Mouse (Mus musculus) cerebral cortex, adult 2 months (tissue): Measurements from ENCODE around the gene Odf3l2.

Experiments
- WGBS: fragments of 180-500 bp; shearing (Covaris S2); methylation state at CpG from one replicate; pipeline ENCODE4 v1.1.7; 2018; 5-methylcytosine and 5-hydroxymethylcytosine counted together

Gene Odf3l2

DNA sequence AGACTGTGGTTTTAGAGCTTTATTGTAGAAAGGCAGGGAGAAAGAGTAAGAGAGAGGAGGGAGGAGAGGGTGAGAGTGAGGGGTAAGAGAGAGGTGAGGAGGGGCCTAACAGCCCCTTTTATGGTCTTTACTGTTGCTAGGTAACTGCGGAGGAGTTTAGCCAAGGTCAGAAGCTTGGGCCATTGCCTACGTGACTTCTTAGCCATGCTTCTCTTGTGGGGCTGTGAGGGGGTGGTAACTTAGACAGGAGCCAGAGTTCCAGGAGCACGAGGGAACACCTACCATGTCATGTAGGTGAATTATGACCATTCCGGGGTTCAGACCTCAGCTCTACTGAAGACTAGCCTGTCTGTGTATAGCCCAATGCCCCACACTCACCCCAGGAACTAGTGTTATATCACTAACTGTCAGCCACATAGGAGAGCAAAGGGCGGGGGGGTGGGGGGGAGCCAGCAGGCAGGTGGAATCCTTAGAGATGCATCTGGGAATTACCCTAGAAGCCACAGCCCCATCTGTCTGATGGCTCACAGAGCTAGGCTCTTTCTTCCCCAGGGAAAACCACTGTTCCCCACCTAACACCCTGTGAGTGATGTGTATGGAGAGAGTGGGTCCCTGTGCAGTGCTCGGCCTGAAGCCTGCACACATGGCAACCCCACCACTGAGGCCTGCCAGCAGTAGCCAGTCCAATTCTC is 26.0 kb upstream of the Odf3l2 start:
- 76% methylated on average over 6 of the region's 6 CpGs for WGBS

DNA sequence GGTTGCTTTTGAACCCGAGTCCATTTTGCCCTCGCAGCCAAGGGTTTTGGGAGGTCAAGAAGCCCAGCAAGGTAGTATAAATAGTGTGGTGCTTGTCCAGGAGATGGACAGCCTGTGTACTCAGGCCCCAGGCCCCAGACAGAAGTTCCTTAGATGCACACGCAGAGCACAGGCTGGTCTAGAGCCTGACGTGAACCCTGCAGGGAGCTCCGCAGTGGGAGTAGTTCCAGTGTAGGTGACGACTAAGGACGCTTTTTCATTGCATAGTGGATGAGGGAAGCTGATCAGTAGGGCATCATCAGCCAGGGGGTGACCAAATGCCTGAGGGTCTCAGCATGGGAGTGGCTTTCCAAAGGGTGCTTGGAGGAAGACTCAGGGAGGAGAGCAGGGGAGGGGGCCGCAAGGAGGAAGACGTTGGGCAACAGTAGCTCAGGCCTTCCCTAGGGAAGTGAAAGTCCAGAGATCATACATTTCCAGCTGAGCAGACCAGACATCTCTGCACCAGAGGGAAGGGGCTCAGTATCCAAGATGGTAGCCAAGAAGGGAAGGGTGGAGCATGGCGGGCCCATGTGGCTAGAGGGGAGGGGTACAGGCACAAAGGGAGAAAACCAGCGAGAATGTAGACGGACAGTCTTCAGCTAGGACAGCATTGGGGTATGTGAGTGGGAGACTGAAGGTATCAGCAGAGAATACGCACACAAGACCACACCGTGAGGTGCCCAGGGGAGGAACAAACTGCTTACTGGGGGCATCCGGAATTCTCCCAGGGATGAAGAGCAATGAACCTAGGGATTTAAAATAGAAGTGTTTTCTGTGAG is 24.7 kb upstream of the Odf3l2 start:
- WGBS = 31% methylated on average over 15 of the region's 15 CpGs

- WGBS = under 1% methylated on average over 47 of the region's 47 CpGs
Measured at GRCm38 (mm10) chr10:79669576-79670057, 24.1 kb upstream of the Odf3l2 start.

DNA sequence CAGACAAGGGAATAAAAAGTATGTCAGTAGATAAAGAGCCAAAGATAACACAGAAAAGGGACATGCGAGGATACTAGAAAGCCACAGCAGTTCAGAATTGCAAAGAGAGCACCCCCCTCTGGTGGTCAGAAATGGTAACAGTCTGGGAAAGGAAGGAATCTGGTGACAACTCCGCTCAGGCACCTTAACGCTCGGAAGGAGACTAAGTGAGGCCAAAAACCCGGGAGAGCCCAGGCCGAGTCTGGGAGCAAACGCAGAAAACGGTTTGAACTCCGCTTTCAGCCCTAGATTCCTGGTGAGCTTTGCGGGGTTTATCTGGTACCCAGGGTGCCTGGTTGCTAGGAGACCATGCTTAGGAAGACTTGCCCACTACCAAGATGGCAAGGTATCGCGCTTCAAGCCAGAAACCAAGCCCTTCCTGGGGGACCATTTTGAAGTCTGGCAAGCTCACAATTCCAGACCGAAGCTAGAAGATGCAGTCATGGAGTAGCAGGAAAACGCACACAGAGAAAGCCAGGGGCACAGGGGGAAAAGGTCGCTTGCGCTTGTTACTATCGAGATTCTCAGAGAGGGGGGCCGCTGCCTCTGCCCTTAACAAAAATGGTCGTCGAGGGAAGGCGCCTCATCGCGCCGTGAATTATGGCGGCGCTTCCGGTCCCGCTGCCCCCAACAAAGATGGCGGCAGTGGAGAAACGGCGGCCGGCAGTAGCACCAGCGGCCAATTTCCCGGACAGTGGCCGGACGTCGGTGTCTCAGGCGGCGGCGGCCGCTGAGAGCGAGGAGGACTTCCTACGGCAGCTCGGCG is 23.4 kb upstream of the Odf3l2 start, which contains the start of gene Tpgs1:
Tpgs1 (plus strand) TSS at position 599 of the 805 bp plus-strand sequence.
- WGBS = under 1% methylated on average over 45 of the region's 45 CpGs

DNA sequence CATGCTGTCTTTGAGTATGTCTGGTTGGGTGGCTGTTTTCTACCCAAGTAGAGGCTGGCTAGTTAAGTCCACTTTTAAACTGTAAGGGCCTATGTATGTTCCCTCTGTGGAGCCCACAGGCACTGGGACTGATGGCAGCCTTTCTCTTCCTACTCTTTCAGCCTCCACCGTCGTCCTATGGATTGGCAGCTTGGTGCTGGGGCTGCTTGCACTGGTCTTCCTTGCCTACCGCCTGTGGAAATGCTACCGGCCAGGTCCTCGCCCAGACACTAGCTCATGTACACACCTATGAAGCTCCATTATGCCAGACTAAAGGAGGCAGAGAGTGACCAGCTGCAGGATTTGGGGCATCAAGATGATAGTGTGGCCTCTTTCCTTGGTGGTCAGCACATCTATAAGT is 22.5 kb upstream of the Odf3l2 start:
- 63% methylated on average over 5 of the region's 5 CpGs for WGBS

GRCm38 (mm10) chr10:79666493-79666892 is 21.0 kb upstream of the Odf3l2 start:
- WGBS = 79% methylated on average over 9 of the region's 9 CpGs

DNA sequence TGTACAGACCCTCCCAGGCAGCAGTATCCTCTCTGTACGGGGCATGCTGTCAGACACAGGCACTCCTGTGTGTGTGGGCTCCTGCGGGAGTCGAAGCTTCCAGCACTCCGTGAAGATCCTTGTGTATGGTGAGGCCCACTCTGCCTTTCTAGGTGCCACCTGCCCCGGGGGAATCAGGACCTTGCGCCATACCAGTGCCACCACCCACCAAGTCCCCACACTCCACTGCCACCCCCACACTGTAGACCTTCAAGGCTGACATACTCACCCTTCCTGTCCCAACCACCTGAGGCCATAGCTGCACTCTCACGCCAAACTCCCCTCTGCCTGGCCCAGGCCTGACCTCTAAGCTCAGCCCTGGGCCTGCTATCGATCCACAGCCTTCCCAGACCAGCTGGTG is 19.5 kb upstream of the Odf3l2 start:
- WGBS = 82% methylated on average over 8 of the region's 8 CpGs

DNA sequence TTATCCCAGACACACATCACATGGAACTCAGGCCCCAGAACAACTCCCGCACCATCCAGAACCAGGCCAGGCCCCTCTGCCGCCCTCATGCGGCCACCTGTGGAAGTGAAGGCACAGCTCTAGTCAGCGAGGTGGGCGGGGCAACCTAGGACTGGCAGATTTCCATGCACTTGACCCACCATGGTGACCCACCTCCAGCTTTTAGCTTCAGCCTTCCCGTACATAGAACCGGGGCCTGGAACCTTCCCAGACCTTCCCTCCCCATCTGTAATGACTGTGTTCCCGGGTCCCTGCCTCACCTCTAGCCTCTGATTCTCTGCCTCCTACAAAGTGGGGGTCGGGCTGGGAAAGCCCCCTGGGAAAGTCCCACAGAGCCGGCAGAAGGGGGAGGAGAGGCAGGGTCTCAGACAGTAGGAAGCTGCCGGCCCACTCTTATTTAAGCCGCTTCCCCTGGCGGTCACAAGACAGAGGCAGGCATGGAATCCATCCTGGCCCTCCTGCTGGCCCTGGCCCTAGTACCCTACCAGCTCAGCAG is 18.7 kb upstream of the Odf3l2 start, which contains the start of gene Madcam1:
Madcam1 (plus strand) TSS at position 429 of the 535 bp plus-strand sequence.
- 16% methylated on average over 13 of the region's 13 CpGs for WGBS

DNA sequence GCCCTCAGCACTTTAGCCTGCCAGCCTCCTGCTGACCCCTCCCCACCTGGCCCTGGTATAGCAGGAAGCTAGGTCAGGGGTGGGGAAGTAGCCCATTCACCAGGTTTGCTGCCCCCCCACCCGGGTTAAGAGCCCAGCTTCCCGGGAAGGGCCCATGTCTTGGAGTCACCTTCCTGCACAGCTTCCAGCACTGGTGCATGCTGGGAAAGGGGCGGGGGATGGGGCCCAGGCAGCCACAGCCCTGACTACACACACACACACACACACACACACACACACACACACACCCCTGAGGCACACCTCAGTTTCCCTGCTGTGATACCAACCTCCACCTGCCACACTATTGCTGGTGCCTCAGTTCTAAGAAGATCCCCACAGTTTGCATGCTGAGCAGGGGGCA is 16.3 kb upstream of the Odf3l2 start:
- 60% methylated on average over 3 of the region's 3 CpGs for WGBS

- 83% methylated on average over 2 of the region's 2 CpGs for WGBS
Measured at GRCm38 (mm10) chr10:79660298-79660697, 14.8 kb upstream of the Odf3l2 start.

- 42% methylated on average over 4 of the region's 4 CpGs for whole genome bisulfite sequencing
Measured at GRCm38 (mm10) chr10:79658829-79659228, 13.3 kb upstream of the Odf3l2 start.

DNA sequence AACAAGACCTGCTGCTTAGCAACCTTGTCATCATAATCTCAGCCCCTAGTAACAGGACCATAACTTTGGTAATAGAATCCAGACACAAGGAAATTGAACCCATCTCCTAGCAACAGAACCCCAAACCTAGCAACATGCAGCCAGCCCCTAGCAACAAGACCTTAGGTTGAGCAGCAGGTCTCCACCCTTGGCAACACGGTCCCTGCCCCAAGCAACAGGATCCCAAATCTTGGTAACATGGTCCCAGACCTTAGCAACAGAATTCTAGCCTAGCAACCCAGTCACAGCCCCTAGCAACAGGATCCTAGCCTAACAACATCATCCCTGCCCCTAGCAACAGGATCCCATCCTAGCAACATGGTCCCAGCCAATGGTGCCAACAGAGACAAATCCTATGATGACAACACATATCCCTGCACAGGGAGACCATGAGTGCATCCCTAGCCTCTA is 9.4 kb upstream of the Odf3l2 start:
- 25% methylated on average over 1 of the region's 1 CpGs for WGBS

DNA sequence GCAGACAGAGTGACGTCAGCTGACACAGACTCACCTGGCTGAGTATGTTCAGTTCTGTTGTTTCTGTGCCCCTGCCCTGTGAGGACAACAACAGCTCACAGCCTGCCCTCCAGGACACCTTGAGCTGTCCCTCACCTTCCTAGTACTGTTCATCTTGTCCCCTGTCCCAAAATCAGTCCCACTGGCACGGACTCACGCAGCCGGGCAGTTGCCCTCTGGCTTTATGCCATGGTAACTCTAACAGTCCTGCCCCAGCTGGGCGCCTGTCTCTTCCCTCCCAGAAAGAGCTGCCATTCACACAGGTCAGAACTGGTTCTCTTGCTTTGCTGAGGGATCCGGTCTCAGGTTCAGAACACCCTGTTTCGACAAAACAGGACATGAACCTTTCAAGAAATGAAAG is 7.3 kb upstream of the Odf3l2 start:
- WGBS = 75% methylated on average over 7 of the region's 7 CpGs

DNA sequence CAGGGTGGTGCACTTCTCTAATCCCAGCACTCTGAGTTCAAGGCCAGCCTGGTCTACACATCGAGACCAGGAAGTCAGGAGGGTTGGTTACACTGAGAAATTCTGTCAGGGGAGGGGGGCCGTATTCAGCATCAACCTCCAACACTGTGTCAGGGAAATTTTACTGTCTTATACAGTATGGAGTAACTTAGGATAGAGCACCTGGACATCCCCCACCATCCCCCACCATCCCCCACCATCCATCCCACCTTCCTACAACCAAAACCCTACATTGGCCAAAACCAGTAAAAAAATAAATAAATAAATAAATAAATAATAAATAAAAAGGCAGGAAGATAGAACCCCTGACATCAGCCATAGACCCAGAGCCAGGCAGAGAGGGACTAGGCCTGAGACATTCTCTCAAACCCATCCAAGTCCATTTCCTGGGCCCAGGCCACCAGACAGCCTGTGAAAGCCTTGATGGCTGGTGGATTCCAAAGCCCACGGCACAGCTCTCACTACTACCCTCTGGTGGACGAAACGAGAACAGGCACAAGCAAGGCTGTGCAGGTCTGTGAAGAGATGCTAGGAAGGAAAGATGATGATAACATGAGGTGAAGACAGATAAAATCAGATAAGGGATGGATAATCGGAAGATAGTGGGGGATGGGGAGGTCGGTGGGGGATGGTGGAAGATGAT is 3.7 kb upstream of the Odf3l2 start:
- WGBS = 29% methylated on average over 7 of the region's 7 CpGs

- 11% methylated on average over 23 of the region's 23 CpGs for WGBS
Measured at GRCm38 (mm10) chr10:79638486-79639204, 6.9 kb downstream of the Odf3l2 start.

DNA sequence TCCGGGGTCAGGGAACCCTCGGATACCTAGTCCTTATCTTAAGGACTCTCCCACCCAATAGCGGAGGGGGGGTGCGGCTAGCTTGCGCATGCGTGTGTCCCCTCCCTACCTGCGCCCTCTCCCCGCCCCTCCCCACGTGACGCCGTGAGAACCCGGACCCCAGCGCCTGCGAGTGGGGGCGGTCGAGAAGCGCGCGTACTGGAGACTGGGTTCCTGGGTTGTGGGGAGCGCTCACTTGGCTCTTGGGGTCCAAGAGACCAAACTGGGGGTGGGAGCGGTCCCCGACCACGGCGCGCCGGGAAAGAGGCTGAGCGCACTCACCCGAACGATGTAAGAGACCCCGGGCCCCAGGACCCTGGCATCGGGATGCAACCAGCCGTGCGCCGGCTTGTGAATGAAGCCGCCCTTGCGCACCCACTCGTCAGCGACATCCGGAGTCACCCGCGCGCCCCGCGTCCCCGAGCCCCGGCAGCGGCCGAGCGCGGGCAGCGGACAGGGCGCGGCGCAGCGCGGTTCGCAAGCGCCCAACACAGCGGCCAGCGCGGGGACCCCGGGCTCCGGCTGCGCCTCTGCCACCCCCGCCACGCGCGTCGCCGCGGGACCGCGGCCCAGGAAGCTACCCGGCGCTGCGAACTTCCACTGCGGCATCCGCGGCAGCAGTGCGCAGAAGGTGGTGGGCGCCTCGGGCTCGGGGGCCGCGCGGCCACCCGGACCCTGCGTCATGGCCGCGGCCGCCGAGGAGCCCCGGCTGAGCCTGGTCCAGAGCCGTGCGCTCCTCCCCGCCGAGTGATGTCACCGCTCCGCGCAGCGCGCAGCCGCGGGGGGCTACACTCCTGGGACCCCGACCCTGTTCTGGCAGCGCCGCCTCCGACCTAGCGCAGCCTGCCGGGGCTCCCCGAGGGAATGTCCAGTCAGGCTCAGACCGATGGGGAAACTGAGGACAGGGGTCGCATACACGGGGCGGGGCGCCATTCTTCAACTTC is 8.1 kb downstream of the Odf3l2 start, which contains the start of gene Shc2:
Shc2 (minus strand) TSS at position 791 of the 983 bp plus-strand sequence.
- 1% methylated on average over 113 of the region's 116 CpGs for WGBS

- 71% methylated on average over 8 of the region's 8 CpGs for WGBS
Measured at GRCm38 (mm10) chr10:79636287-79636686, 9.3 kb downstream of the Odf3l2 start.

DNA sequence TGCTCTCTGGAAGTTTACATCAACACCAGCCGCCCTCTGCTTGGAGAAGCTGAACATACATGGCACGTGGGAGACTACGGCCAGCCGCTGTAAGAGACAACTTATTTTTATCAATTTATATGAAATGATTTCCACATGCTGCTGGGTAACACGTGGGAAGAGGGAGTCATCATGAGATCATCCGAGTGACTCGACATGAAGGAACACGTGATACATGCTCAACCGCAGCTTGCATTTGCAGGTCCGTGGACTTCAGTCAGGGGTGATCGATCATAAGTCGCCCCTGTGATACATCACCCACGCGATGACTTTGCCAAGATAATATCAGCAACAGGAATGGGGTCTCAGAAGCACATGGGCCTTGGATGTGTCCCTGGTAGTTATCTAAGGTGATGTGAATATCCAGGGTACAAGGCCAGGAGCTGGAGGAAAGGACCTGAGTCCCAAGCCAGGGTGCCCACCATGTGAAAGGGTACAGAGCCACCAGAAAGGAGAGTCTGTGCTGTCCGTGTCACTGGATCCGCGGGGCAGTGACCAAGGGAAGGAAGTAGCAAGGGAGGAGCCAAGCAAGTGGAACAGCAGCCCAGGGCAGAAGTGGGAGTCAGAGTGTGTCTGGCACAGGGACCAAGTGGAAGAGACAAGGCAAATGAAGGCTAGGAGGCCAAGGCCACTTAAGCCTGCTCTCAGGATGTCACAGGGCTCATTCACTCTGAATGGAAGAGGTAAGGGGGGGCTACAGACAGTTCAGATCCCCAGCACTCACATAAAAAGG is 12.3 kb downstream of the Odf3l2 start:
- 60% methylated on average over 17 of the region's 17 CpGs for WGBS
